Mouse (Mus musculus) MEL (cell line): Measurements from ENCODE around the gene Abca12. TPM values are rescaled to one million over a fixed set of nuclear protein-coding genes. Genes with fewer than 3 reads are reported as not detected.

ENCODE experiments used
- DNase-seq: peaks from one replicate; pipeline ENCODE4 v3.0.0; 2011; ENCODE audit warnings: low read depth, low spot score
- H3K27ac ChIP-seq: 2 replicates; pipeline ENCODE4 v1.5.1; 2012; ENCODE audit warnings: low read depth, mild to moderate bottlenecking, control low read depth, low read length, moderate library complexity; ENCODE audit not compliant: control insufficient read depth
- H3K27me3 ChIP-seq, 2 experiments: fragments of 150-350 bp in 1 of 2; sonication (generic) in 1 of 2; 2 replicates each; pipeline ENCODE4 v1.6.1; 2012; ENCODE audit warnings: low read length in 2 of 2, mild to moderate bottlenecking in 2 of 2, improper control_type of control experiment in 1 of 2, moderate library complexity in 1 of 2; ENCODE audit not compliant: insufficient read depth in 2 of 2, control insufficient read depth in 1 of 2
- H3K36me3 ChIP-seq, 2 experiments: 2 replicates each; pipeline ENCODE4 v1.6.1; 2012 to 2014; ENCODE audit warnings: low read length in 2 of 2, improper control_type of control experiment in 1 of 2, inconsistent platforms in 1 of 2, mild to moderate bottlenecking in 1 of 2; ENCODE audit not compliant: insufficient read depth in 2 of 2, control insufficient read depth in 1 of 2
- H3K4me1 ChIP-seq, 2 experiments: fragments of 150-350 bp in 1 of 2; sonication (generic) in 1 of 2; 2 replicates each; pipeline ENCODE4 v1.6.1; 2012; ENCODE audit warnings: low read length in 2 of 2, improper control_type of control experiment in 1 of 2, mild to moderate bottlenecking in 1 of 2; ENCODE audit not compliant: insufficient read depth in 2 of 2, control insufficient read depth in 1 of 2
- H3K4me3 ChIP-seq, 2 experiments: fragments of 150-350 bp in 1 of 2; sonication (generic) in 1 of 2; 2 replicates each; pipeline ENCODE4 v1.5.1; 2012; ENCODE audit warnings: low read depth in 2 of 2, low read length in 2 of 2, mild to moderate bottlenecking in 2 of 2, moderate library complexity in 2 of 2, control low read depth in 1 of 2, improper control_type of control experiment in 1 of 2; ENCODE audit not compliant: control insufficient read depth in 1 of 2, insufficient read depth in 1 of 2
- H3K79me2 ChIP-seq: 2 replicates; pipeline ENCODE4 v1.6.1; 2012; ENCODE audit warnings: mild to moderate bottlenecking, low read length, moderate library complexity; ENCODE audit not compliant: control insufficient read depth, poor library complexity, insufficient read depth
- H3K9ac ChIP-seq: 2 replicates; pipeline ENCODE4 v1.6.1; 2012; ENCODE audit warnings: low read depth, mild to moderate bottlenecking, control low read depth, low read length, moderate library complexity; ENCODE audit not compliant: control insufficient read depth, poor library complexity, severe bottlenecking
- H3K9me3 ChIP-seq: fragments of 150-350 bp; sonication (generic); replicated peaks from 2 replicates; pipeline ENCODE4 v1.6.1; 2012; ENCODE audit warnings: mild to moderate bottlenecking, low read length, improper control_type of control experiment, moderate library complexity; ENCODE audit not compliant: insufficient read depth
- BHLHE40 ChIP-seq: IDR thresholded peaks from 2 replicates; pipeline ENCODE4 v1.6.1; 2012; ENCODE audit warnings: low read depth, mild to moderate bottlenecking, inconsistent platforms, low read length, improper control_type of control experiment, borderline replicate concordance
- CHD2 ChIP-seq: IDR thresholded peaks from 2 replicates; pipeline ENCODE4 v1.6.1; 2011; ENCODE audit warnings: low read length, improper control_type of control experiment
- CTCF ChIP-seq, 3 experiments: IDR thresholded peaks in 2 of 3; conservative IDR thresholded peaks in 1 of 3; 2 replicates each; pipeline ENCODE4 v1.5.1; 2011 to 2012; ENCODE audit warnings: low read length in 3 of 3, low read depth in 2 of 3, mild to moderate bottlenecking in 2 of 3, improper control_type of control experiment in 1 of 3, inconsistent platforms in 1 of 3, mixed read lengths in 1 of 3, moderate library complexity in 1 of 3; ENCODE audit not compliant: control insufficient read depth in 1 of 3, insufficient read depth in 1 of 3, poor library complexity in 1 of 3, severe bottlenecking in 1 of 3
- E2F4 ChIP-seq: IDR thresholded peaks from 2 replicates; pipeline ENCODE4 v1.6.1; 2011; ENCODE audit warnings: low read depth, low read length, improper control_type of control experiment, borderline replicate concordance
- ELF1 ChIP-seq: IDR thresholded peaks from 2 replicates; pipeline ENCODE4 v1.6.1; 2014; ENCODE audit warnings: low read depth, mild to moderate bottlenecking, inconsistent platforms, low read length, improper control_type of control experiment, moderate library complexity
- GABPA ChIP-seq: IDR thresholded peaks from 2 replicates; pipeline ENCODE4 v1.6.1; 2012; ENCODE audit warnings: low read depth, mild to moderate bottlenecking, inconsistent platforms, low read length, improper control_type of control experiment, moderate library complexity
- JUND ChIP-seq: IDR thresholded peaks from 2 replicates; pipeline ENCODE4 v1.6.1; 2011; ENCODE audit warnings: low read depth, mild to moderate bottlenecking, improper control_type of control experiment, low read length
- KAT2A ChIP-seq: conservative IDR thresholded peaks from 2 replicates; pipeline ENCODE4 v1.6.1; 2012; ENCODE audit warnings: low read depth, low read length, improper control_type of control experiment, inconsistent platforms
- MAZ ChIP-seq: IDR thresholded peaks from 2 replicates; pipeline ENCODE4 v1.6.1; 2012; ENCODE audit warnings: low read depth, mild to moderate bottlenecking, inconsistent platforms, low read length, improper control_type of control experiment
- MEF2A ChIP-seq: IDR thresholded peaks from 2 replicates; pipeline ENCODE4 v1.6.1; 2014; ENCODE audit warnings: low read depth, mild to moderate bottlenecking, inconsistent platforms, low read length, improper control_type of control experiment; ENCODE audit not compliant: poor library complexity, insufficient replicate concordance, severe bottlenecking; ENCODE audit errors: extremely low read depth
- MXI1 ChIP-seq: IDR thresholded peaks from 2 replicates; pipeline ENCODE4 v1.6.1; 2011; ENCODE audit warnings: mild to moderate bottlenecking, low read depth, low read length, improper control_type of control experiment
- MYC ChIP-seq: IDR thresholded peaks from 2 replicates; pipeline ENCODE4 v1.6.1; 2011; ENCODE audit warnings: low read depth, mild to moderate bottlenecking, low read length, improper control_type of control experiment, moderate library complexity
- NELFE ChIP-seq: IDR thresholded peaks from 2 replicates; pipeline ENCODE4 v1.6.1; 2011; ENCODE audit warnings: low read depth, low read length, improper control_type of control experiment
- NRF1 ChIP-seq: IDR thresholded peaks from 2 replicates; pipeline ENCODE4 v1.6.1; 2014; ENCODE audit warnings: low read depth, mild to moderate bottlenecking, inconsistent platforms, low read length, improper control_type of control experiment, moderate library complexity; ENCODE audit not compliant: poor library complexity, insufficient read depth, severe bottlenecking
- POLR2A ChIP-seq, 2 experiments: IDR thresholded peaks; 2 replicates each; pipeline ENCODE4 v1.6.1; 2011 to 2012; ENCODE audit warnings: low read length in 2 of 2, mild to moderate bottlenecking in 2 of 2, control low read depth in 1 of 2, improper control_type of control experiment in 1 of 2, low read depth in 1 of 2, moderate library complexity in 1 of 2; ENCODE audit not compliant: control insufficient read depth in 1 of 2, insufficient read depth in 1 of 2, poor library complexity in 1 of 2
- POLR2AphosphoS2 ChIP-seq: IDR thresholded peaks from 2 replicates; pipeline ENCODE4 v1.6.1; 2011; ENCODE audit warnings: low read length, improper control_type of control experiment
- POLR2AphosphoS5 ChIP-seq: IDR thresholded peaks from 2 replicates; pipeline ENCODE4 v1.6.1; 2012; ENCODE audit warnings: low read depth, borderline replicate concordance, mild to moderate bottlenecking, inconsistent platforms, low read length, moderate library complexity, mixed read lengths
- RAD21 ChIP-seq: IDR thresholded peaks from 2 replicates; pipeline ENCODE4 v1.6.1; 2011; ENCODE audit warnings: mild to moderate bottlenecking, low read depth, low read length, improper control_type of control experiment
- SMC3 ChIP-seq: IDR thresholded peaks from 2 replicates; pipeline ENCODE4 v1.6.1; 2011; ENCODE audit warnings: low read depth, low read length, improper control_type of control experiment
- TBP ChIP-seq: IDR thresholded peaks from 2 replicates; pipeline ENCODE4 v1.8.0; 2011; ENCODE audit warnings: low read depth, low read length, improper control_type of control experiment
- TCF12 ChIP-seq: IDR thresholded peaks from 2 replicates; pipeline ENCODE4 v1.6.1; 2014; ENCODE audit warnings: low read depth, mild to moderate bottlenecking, inconsistent platforms, low read length, improper control_type of control experiment, moderate library complexity
- UBTF ChIP-seq: IDR thresholded peaks from 2 replicates; pipeline ENCODE4 v1.6.1; 2012; ENCODE audit warnings: low read depth, mild to moderate bottlenecking, inconsistent platforms, low read length, improper control_type of control experiment, moderate library complexity, borderline replicate concordance; ENCODE audit not compliant: insufficient read depth
- USF1 ChIP-seq: IDR thresholded peaks from 2 replicates; pipeline ENCODE4 v1.6.1; 2014; ENCODE audit warnings: low read depth, mild to moderate bottlenecking, inconsistent platforms, low read length, improper control_type of control experiment, moderate library complexity
- USF2 ChIP-seq, 2 experiments: IDR thresholded peaks; 2 replicates each; pipeline ENCODE4 v1.6.1; 2011 to 2012; ENCODE audit warnings: improper control_type of control experiment in 2 of 2, low read length in 2 of 2, borderline replicate concordance in 1 of 2, inconsistent platforms in 1 of 2, low read depth in 1 of 2, mild to moderate bottlenecking in 1 of 2; ENCODE audit not compliant: insufficient read depth in 1 of 2
- ZC3H11A ChIP-seq: IDR thresholded peaks from 2 replicates; pipeline ENCODE4 v1.6.1; 2012; ENCODE audit warnings: low read depth, mild to moderate bottlenecking, inconsistent platforms, low read length, improper control_type of control experiment
- ZMIZ1 ChIP-seq: IDR thresholded peaks from 2 replicates; pipeline ENCODE4 v1.6.1; 2012; ENCODE audit warnings: low read depth, mild to moderate bottlenecking, inconsistent platforms, low read length, improper control_type of control experiment, moderate library complexity
- ZNF384 ChIP-seq: IDR thresholded peaks from 2 replicates; pipeline ENCODE4 v1.6.1; 2012; ENCODE audit warnings: low read depth, mild to moderate bottlenecking, inconsistent platforms, low read length, improper control_type of control experiment
- polyA plus RNA-seq, 2 experiments: library from polyadenylated mRNA; stranded (reverse) in 1 of 2; unstranded in 1 of 2; fragments of >175 nt in 1 of 2; fragments of >200 nt in 1 of 2; gene quantifications; 2 replicates each; pipeline versions ENCODE4 v1.2.1 to v1.2.4; 2012; ENCODE audit warnings: low replicate concordance in 2 of 2, low read depth in 1 of 2; ENCODE audit not compliant: insufficient read length in 2 of 2, insufficient read depth in 1 of 2, missing spikeins in 1 of 2
- total RNA-seq: library from RNA; depleted of rRNA; stranded (reverse); fragments of 300-350 nt; gene quantifications from 2 replicates; pipeline ENCODE4 v1.2.3, GENCODE M21; 2012

The Abca12 gene
- total and polyA plus RNA-seq, 3 experiments: not detected

- Histone ChIP-seq H3K36me3 (no peaks in the 10 kb centered on the region), H3K27me3 (no peaks in the 10 kb centered on the region), H3K9me3 (no peaks in the 10 kb centered on the region), H3K27ac (no peak overlapping the region), H3K9ac (no peak overlapping the region)
- TF ChIP-seq NELFE (no peak), TCF12 (no peak), GABPA (no peak), POLR2AphosphoS2 (no peak), CHD2 (no peak), POLR2AphosphoS5 (no peak), NRF1 (no peak), ZNF384 (no peak), MXI1 (no peak), SMC3 (no peak), ZC3H11A (no peak), KAT2A (no peak), RAD21 (no peak), E2F4 (no peak), CTCF (IDR thresholded peaks at IDR 0.05 in 2 of 3, conservative IDR thresholded peaks at IDR 0.05 in 1 of 3; ENCODE audit: control insufficient read depth in 1 of 3, insufficient read depth in 1 of 3, low read depth in 2 of 3, low read length in 3 of 3, poor library complexity in 1 of 3, severe bottlenecking in 1 of 3) (no peak), UBTF (no peak), USF2 (IDR thresholded peaks at IDR 0.05; ENCODE audit: borderline replicate concordance in 1 of 2, insufficient read depth in 1 of 2, low read depth in 1 of 2, low read length in 2 of 2) (no peak), JUND (no peak), MEF2A (no peak), USF1 (no peak)
- TF ChIP-seq, all 39 proteins: peak for 0
- H3K4me1 ChIP-seq: no peaks in the 10 kb centered on the region
- no peaks in the 10 kb centered on the region for H3K79me2 ChIP-seq
- H3K4me3 ChIP-seq: no peak overlapping the region
- DNase-seq: no peak
Observed at GRCm38 (mm10) chr1:71239586-71239985, 175.1 kb downstream of the Abca12 start.

DNA sequence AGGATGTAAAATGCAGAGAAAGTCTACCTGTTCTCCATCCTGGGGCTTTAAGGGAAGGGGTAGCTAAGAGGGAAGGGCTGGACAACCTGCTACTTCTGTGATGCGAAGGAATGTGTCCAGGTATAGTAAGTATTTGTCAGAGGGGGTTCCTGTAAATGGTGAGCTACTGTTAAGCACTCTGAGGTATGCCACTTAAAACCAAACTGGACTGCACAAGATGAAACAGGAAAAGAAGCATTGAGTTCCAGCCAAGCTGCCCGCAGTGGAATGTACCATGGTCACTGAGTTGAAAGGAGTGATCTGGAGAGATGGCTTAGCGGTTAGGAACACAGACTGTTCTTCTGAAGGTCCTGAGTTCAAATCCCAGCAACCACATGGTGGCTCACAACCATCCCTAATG is 179.4 kb downstream of the Abca12 start:
- TF ChIP-seq RAD21 (no peak), BHLHE40 (no peak), E2F4 (no peak), POLR2A (IDR thresholded peaks at IDR 0.05; ENCODE audit: control insufficient read depth in 1 of 2, insufficient read depth in 1 of 2, low read depth in 1 of 2, low read length in 2 of 2, poor library complexity in 1 of 2) (no peak), JUND (no peak), ELF1 (no peak), ZMIZ1 (no peak), POLR2AphosphoS2 (no peak), MEF2A (no peak), MAZ (no peak), TBP (no peak), KAT2A (no peak), MYC (no peak)
- TF ChIP-seq, all 39 proteins: peak for 0
- H3K9ac ChIP-seq: no peak overlapping the region
- H3K4me3 ChIP-seq: no peak overlapping the region
- H3K36me3 ChIP-seq: no peaks in the 10 kb centered on the region
- no peaks in the 10 kb centered on the region for H3K79me2 ChIP-seq
- H3K27ac ChIP-seq: no peak overlapping the region
- no peaks in the 10 kb centered on the region for H3K9me3 ChIP-seq
- no peaks in the 10 kb centered on the region for H3K4me1 ChIP-seq
- DNase-seq: no peak
- no peaks in the 10 kb centered on the region for H3K27me3 ChIP-seq
